Mouse (Mus musculus): ENCODE measurements around the gene Ppp1r32. TPM values are rescaled to one million over a fixed set of nuclear protein-coding genes. Genes with fewer than 3 reads are reported as not detected.

The Ppp1r32 gene
- polyA plus RNA-seq, 1 experiment, result 0.58 TPM

DNA sequence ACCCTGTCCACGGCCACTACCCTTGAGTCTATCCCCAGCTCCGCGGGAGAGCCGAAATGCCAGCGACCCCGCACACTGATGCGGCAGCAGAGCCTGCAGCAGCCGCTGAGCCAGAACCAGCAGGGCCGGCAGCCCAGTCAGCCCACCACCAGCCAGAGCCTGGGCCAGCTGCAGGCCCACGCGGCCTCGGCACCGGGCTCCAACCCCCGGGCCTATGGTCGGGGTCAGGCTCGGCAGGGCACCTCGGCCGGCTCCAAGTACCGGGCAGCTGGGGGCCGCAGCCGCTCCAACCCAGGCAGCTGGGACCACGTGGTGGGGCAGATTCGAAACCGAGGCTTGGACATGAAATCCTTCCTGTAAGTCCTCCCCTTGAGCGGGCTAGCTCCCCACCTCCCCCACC is 56.4 kb downstream of the Ppp1r32 start:
- TF ChIP-seq POLR2A (IDR thresholded peaks at IDR 0.05; ENCODE audit: insufficient read depth, low read length), result no peak
- no peak for TF ChIP-seq EP300 (IDR thresholded peaks at IDR 0.05; ENCODE audit: insufficient read depth, low read depth, low read length)
- TF ChIP-seq CTCF (IDR thresholded peaks at IDR 0.05; ENCODE audit: low read depth, low read length), result no peak
- Histone ChIP-seq H3K9ac (ENCODE audit: low read depth, poor library complexity, severe bottlenecking) (peak overlapping the region; percentile 12; the same call in 1 of the 2 replicates), H3K4me3 (ENCODE audit: low read depth, low read length) (peak overlapping the region; percentile 15; the same call in 1 of the 2 replicates), H3K9me3 (replicated peaks; ENCODE audit: control insufficient read depth, insufficient read depth, low read length, poor library complexity, severe bottlenecking) (no peaks in the 10 kb centered on the region), H3K27ac (ENCODE audit: insufficient read depth, low read length) (no peak overlapping the region), H3K36me3 (ENCODE audit: control insufficient read depth, insufficient read depth, low read length, poor library complexity, severe bottlenecking) (no peaks in the 10 kb centered on the region), H3K27me3 (ENCODE audit: control insufficient read depth, insufficient read depth, low read length, poor library complexity, severe bottlenecking) (no peaks in the 10 kb centered on the region), H3K4me1 (ENCODE audit: control insufficient read depth, insufficient read depth, low read length) (peaks cover 3% of the 10 kb centered on the region)

DNA sequence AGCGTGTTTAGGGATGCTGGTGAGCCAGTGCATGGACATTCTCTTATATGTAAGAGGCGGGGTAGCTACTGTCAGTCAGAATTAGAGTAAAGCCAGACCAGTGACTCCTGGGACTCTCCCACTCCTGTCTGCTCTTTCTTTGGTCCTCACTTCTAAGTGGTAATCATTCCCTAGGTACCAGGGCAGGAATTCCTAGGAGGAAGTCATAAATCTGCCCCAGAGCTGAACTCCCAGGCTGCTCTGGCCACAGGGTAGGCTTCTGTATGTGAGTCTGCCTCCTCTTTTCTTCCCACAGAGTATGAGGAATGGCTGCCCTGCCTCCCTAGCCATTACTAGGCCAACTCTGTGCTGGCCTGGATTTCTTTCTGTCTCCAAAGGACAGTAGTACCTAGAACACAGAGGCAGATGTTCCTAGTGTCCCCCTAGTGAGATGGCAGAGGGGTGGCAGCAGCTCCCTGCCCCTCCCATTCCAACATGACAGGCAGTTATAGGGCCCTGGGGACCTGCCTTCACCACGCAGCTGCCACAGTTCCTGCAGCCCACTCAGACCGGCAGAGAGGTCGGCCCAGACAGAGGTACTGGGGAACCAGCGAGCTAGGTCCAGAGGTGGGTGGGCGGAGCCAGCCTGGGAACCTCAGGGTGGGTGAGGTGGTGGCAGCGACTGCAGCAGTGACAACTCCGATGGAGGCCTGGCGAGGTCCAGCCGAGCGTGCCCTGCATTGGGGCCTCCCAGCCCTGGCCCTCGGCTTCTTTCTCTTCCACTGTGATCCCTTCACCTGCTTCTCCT is 57.1 kb downstream of the Ppp1r32 start:
- Histone ChIP-seq H3K27me3 (ENCODE audit: control insufficient read depth, insufficient read depth, low read length, poor library complexity, severe bottlenecking) (no peaks in the 10 kb centered on the region), H3K27ac (ENCODE audit: insufficient read depth, low read length) (no peak overlapping the region), H3K9me3 (replicated peaks; ENCODE audit: control insufficient read depth, insufficient read depth, low read length, poor library complexity, severe bottlenecking) (no peaks in the 10 kb centered on the region), H3K4me1 (ENCODE audit: control insufficient read depth, insufficient read depth, low read length) (peaks cover 3% of the 10 kb centered on the region), H3K4me3 (ENCODE audit: low read depth, low read length) (peak overlapping the region; percentile 15; the same call in 1 of the 2 replicates), H3K36me3 (ENCODE audit: control insufficient read depth, insufficient read depth, low read length, poor library complexity, severe bottlenecking) (no peaks in the 10 kb centered on the region), H3K9ac (ENCODE audit: low read depth, poor library complexity, severe bottlenecking) (peak overlapping the region; percentile 12; the same call in 1 of the 2 replicates)
- TF ChIP-seq EP300 (IDR thresholded peaks at IDR 0.05; ENCODE audit: insufficient read depth, low read depth, low read length) (no peak), POLR2A (IDR thresholded peaks at IDR 0.05; ENCODE audit: insufficient read depth, low read length) (no peak), CTCF (IDR thresholded peaks at IDR 0.05; ENCODE audit: low read depth, low read length) (no peak)

DNA sequence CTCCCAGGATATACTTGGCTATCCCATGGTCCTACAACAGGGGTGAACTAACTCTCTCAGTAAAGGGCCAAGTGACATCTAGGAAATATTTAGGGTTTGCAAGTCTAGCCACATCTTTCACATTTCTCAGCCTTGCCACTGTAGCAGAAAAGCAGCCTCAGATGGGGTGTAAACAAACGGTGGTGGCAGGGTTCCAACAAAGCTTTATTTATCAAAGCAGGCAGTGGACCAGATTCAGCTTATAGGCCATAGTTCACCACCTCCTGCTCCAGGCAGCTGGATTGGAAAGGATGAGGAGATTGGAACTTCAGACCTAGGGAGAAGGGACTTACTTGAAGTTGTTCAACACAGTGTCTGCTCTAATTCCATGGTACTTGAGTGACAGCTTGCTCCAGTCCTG is 58.0 kb downstream of the Ppp1r32 start:
- H3K27ac ChIP-seq (ENCODE audit: insufficient read depth, low read length), result no peak overlapping the region
- no peaks in the 10 kb centered on the region for H3K9me3 ChIP-seq (replicated peaks; ENCODE audit: control insufficient read depth, insufficient read depth, low read length, poor library complexity, severe bottlenecking)
- H3K9ac ChIP-seq (ENCODE audit: low read depth, poor library complexity, severe bottlenecking), result no peak overlapping the region
- no peaks in the 10 kb centered on the region for H3K27me3 ChIP-seq (ENCODE audit: control insufficient read depth, insufficient read depth, low read length, poor library complexity, severe bottlenecking)
- TF ChIP-seq CTCF (IDR thresholded peaks at IDR 0.05; ENCODE audit: low read depth, low read length) (no peak), EP300 (IDR thresholded peaks at IDR 0.05; ENCODE audit: insufficient read depth, low read depth, low read length) (no peak), POLR2A (IDR thresholded peaks at IDR 0.05; ENCODE audit: insufficient read depth, low read length) (no peak)
- no peak overlapping the region for H3K4me3 ChIP-seq (ENCODE audit: low read depth, low read length)
- peaks cover 3% of the 10 kb centered on the region for H3K4me1 ChIP-seq (ENCODE audit: control insufficient read depth, insufficient read depth, low read length)
- no peaks in the 10 kb centered on the region for H3K36me3 ChIP-seq (ENCODE audit: control insufficient read depth, insufficient read depth, low read length, poor library complexity, severe bottlenecking)

Other genes with a start within 250 kb of the Ppp1r32 start
- gene Myrf, start 242.2 kb downstream of the Ppp1r32 start, polyA plus RNA-seq (2011; ENCODE audit: insufficient read depth, insufficient read length, low read depth, missing spikeins), result 15.0 and 15.9 TPM in 2 replicates
- 1.2 and 1.6 TPM in 2 replicates for gene Dagla, start 178.1 kb downstream of the Ppp1r32 start, polyA plus RNA-seq (2011; ENCODE audit: insufficient read depth, insufficient read length, low read depth, missing spikeins)
- gene Syt7, start 93.8 kb downstream of the Ppp1r32 start, polyA plus RNA-seq (2011; ENCODE audit: insufficient read depth, insufficient read length, low read depth, missing spikeins), result 4.1 and 4.9 TPM in 2 replicates
- not detected in 2 replicates for gene Lrrc10b, start 25.5 kb downstream of the Ppp1r32 start, polyA plus RNA-seq (2011; ENCODE audit: insufficient read depth, insufficient read length, low read depth, missing spikeins)
- gene Cpsf7, start 42.3 kb upstream of the Ppp1r32 start, polyA plus RNA-seq (2011; ENCODE audit: insufficient read depth, insufficient read length, low read depth, missing spikeins), result 73.5 and 76.3 TPM in 2 replicates
- 32.9 and 39.6 TPM in 2 replicates for gene Sdhaf2, start 43.2 kb upstream of the Ppp1r32 start, polyA plus RNA-seq (2011; ENCODE audit: insufficient read depth, insufficient read length, low read depth, missing spikeins)
- gene Tmem216, start 73.3 kb upstream of the Ppp1r32 start, polyA plus RNA-seq (2011; ENCODE audit: insufficient read depth, insufficient read length, low read depth, missing spikeins), result 10.4 and 12.2 TPM in 2 replicates
- gene Cyb561a3, start 94.2 kb upstream of the Ppp1r32 start, polyA plus RNA-seq (2011; ENCODE audit: insufficient read depth, insufficient read length, low read depth, missing spikeins), result 11.6 and 13.5 TPM in 2 replicates
- 25.3 TPM in 2 replicates for gene Tmem138, start 94.4 kb upstream of the Ppp1r32 start, polyA plus RNA-seq (2011; ENCODE audit: insufficient read depth, insufficient read length, low read depth, missing spikeins)
- 876 and 913 TPM in 2 replicates for gene Ddb1, start 122.4 kb upstream of the Ppp1r32 start, polyA plus RNA-seq (2011; ENCODE audit: insufficient read depth, insufficient read length, low read depth, missing spikeins)
- gene Tkfc, start 122.7 kb upstream of the Ppp1r32 start, polyA plus RNA-seq (2011; ENCODE audit: insufficient read depth, insufficient read length, low read depth, missing spikeins), result 28.1 and 29.0 TPM in 2 replicates
- gene Vwce, start 151.3 kb upstream of the Ppp1r32 start, polyA plus RNA-seq (2011; ENCODE audit: insufficient read depth, insufficient read length, low read depth, missing spikeins), result 1.9 and 2.0 TPM in 2 replicates
- gene Pga5, start 195.1 kb upstream of the Ppp1r32 start, polyA plus RNA-seq (2011; ENCODE audit: insufficient read depth, insufficient read length, low read depth, missing spikeins), result 2.9 and 4.1 TPM in 2 replicates
- 11.5 and 12.3 TPM in 2 replicates for gene Vps37c, start 205.8 kb upstream of the Ppp1r32 start, polyA plus RNA-seq (2011; ENCODE audit: insufficient read depth, insufficient read length, low read depth, missing spikeins)

All from ES-Bruce4 (cell line).